Mouse (Mus musculus) T-helper 1 cell (primary cell): ENCODE measurements around the gene Sp2.

Source experiments
- in situ Hi-C: fragments of 300-600 bp; cut with MboI, MseI; formaldehyde crosslinking; loops from one replicate; pipeline ENCODE4 v1.15.1; 2025; ENCODE audit warnings: high pct_unique_total_duplicates

Sp2 gene

DNA sequence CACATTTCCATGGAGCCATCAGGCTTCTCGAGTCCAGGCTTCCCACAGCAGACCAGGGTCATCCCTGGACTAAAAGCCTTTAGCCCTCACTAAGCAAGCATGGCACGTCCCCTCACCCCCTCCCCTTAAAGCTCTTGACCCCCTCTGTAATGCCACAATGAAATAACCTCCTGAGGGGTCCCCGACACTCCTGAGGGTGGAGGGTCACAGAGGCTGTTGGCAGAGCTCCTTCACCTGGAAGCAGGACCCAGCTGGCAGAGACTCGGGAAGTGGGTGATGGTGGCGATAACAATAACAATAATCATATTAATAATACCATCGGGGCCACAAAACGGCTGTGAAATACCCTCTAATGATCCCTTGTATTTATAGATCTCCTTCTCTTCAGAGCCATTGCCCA lies at the start of gene Sp2:
Gene Sp2, minus strand, starts transcription at position 101 of the 400 bp plus-strand sequence.
- in situ Hi-C loops: no loop called here

GRCm38 (mm10) chr11:97032499-97032898 lies 49.7 kb upstream of the Sp2 start:
- in situ Hi-C loops: no loop called here

GRCm38 (mm10) chr11:97031977-97032376 lies 49.2 kb upstream of the Sp2 start:
- in situ Hi-C loops: no loop called here

DNA sequence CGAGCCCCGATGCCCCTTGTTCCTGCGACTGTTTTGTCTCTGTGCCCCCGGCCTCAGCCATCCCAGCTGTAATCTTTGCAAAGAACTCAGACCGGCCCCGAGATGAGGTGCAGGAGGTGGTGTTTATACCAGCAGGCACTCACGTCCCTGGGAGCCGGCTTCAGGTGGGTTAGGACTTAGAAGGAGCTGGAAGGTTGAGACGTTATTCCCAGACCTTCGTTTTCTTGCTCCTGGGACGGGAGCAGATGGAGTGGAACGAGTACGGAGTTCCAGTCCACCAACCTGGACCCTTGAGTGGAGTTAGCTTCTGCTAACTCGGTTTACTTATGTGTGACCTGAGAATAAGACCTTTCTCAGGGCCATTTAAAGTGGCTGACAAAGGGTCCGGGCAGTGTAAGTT lies 47.7 kb upstream of the Sp2 start:
- in situ Hi-C loops: no loop called here

DNA sequence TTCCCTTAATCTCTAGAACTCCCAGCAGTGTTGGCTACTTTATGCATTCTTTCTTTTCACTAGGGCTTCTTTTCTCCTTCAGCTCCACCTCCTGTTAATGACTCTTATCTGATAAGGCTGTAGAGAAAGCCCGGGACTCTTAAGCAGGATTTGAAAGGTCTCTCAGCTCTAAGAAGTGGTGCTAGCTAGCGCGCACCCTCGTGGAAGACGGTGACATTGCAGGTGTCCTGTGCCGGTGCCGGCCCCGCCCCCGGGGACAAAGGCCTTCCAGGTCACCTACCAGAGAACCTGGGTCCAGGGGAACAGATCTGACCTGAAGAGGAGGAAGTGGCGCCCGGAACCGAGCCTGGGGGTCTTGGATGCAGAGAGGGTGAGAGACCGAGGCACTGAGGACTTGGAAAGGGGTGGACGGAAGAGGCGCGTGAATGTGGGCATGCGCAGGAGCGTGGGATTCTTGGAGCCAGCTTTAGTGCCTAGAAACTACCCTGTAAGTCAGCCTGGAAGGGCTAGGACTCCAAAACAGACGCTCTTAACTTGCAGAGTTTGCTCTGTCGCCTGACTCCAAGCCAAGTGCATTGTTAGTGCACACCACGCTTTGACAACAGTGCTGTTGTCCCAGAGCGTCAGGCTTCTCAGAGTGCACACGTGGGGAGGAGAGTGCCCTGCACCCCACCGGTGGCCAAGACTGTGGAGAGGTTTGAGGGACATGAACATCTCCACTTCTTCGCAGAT lies 47.1 kb upstream of the Sp2 start, which contains the start of gene Scrn2:
Gene Scrn2, plus strand, starts transcription at position 253 of the 732 bp plus-strand sequence.
- in situ Hi-C loops: no loop called here

GRCm38 (mm10) chr11:97025721-97026344 lies 43.1 kb upstream of the Sp2 start:
- in situ Hi-C loops: no loop called here

DNA sequence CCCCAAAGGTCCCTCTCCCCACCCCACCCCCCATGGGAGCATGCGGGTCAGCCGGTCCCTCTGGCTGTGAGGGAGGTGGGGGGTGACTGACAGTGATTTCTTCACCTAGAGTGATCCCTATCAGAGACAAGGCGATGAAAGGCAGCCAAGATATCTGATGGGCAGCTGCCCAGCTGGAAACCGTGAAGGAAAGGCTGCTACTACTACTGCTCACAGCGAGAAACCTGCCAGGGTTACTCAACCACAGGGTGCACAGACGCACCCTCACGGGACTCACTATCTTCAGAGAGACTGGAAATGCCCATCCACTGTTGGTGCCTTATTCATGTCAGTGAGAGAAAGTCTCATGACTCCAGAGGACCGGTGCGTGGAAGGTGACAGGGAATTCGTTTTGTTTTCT lies 42.2 kb upstream of the Sp2 start:
- in situ Hi-C loops: loop anchor here (5.0 kb wide), 1 partner anchor 38 kb away; no protein-coding TSS in a partner anchor

DNA sequence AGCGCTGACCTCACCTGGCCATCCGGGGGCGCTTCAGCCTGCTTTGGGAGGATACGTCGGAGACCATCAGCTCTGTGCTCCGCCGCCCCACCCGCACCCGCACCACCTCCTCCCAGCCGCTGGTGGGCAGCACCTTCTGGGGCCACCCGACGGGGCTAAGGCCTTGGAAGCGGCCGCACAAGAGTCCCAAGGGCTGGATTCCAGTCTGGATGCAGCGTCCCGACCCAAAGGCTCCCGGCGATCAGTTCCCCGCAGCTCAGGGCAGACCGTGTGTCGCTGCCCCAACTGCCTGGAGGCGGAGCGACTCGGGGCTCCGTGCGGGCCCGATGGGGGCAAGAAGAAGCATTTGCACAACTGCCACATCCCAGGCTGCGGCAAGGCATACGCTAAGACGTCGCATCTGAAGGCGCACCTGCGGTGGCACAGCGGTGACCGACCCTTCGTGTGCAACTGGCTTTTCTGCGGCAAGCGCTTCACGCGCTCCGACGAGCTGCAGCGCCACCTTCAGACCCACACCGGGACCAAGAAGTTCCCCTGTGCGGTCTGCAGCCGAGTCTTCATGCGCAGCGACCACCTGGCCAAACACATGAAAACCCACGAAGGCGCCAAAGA lies 39.2 kb upstream of the Sp2 start:
- in situ Hi-C loops: loop anchor here (5.0 kb wide), 1 partner anchor 35 kb away; no protein-coding TSS in a partner anchor

DNA sequence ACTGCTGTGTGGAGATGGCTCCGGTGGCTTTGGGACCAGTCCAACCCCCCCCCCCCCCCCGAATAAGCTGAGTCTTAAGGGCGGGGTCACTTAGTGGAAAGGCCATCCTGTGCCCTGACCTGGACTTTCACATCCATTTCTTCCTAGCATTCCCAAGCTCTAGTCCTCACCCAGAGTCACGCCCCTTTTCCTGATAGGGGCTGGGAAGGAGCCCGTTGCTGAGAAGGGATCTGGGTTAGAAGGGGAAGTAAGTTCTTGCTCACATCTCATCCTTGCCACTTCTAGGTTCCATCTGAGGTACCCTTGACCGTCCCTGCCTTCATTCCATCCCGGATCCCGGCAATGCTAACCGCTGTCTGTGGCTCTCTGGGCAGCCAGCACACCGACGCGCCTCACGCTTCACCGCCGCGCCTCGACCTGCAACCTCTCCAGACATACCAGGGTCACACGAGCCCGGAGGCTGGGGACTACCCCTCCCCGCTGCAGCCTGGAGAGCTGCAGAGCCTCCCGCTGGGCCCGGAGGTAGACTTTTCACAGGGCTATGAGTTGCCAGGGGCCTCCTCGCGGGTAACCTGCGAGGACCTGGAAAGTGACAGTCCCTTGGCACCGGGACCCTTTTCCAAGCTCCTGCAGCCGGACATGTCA lies 38.5 kb upstream of the Sp2 start:
- in situ Hi-C loops: loop anchor here (5.0 kb wide), 1 partner anchor 34 kb away; no protein-coding TSS in a partner anchor

- in situ Hi-C loops: loop anchor here (5.0 to 10.0 kb wide), 2 partner anchors 107 to 1305 kb away; partner anchors contain the start of gene Zfp652
These were observed 36.6 kb upstream of the Sp2 start for GRCm38 (mm10) chr11:97019345-97019708.

- in situ Hi-C loops: loop anchor here (5.0 to 10.0 kb wide), 2 partner anchors 106 to 1304 kb away; partner anchors contain the start of gene Zfp652
These were observed 36.0 kb upstream of the Sp2 start for GRCm38 (mm10) chr11:97018583-97019344.

- in situ Hi-C loops: loop anchor here (5.0 to 10.0 kb wide), 2 partner anchors 106 to 1303 kb away; partner anchors contain the start of gene Zfp652
These were observed 35.2 kb upstream of the Sp2 start for GRCm38 (mm10) chr11:97017696-97018582.

DNA sequence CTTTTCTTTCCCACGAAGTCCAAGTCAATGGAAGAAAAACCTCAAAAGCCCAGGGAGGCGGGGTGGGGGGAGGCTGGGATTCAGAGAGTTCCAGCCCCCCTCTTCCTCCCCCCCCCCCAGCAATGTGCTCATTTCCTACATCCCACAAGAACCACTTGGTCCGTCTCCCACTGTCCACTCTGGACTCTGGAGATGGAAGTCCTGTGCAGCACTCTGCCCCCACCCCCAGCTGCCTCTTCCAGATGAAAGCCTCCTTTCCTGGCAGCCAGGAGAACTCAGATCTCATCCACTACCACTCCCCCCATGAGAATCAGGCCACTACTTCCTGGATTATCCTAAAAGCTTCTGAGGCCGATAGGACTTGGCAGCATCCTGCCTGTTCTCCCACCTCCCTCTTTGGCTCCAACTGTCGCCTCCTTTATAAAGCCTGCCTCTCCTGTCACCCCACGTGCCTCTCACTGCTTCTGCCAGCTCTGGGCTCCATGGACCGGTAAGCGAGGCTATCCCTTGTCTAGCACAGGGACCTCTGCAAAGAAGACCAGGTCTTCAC lies 30.4 kb upstream of the Sp2 start, which contains the start of gene Sp6:
Gene Sp6, plus strand, starts transcription at position 274 of the 550 bp plus-strand sequence.
- in situ Hi-C loops: loop anchor here (10.0 kb wide), 1 partner anchor 1298 kb away; the partner anchor contains the start of gene Zfp652

DNA sequence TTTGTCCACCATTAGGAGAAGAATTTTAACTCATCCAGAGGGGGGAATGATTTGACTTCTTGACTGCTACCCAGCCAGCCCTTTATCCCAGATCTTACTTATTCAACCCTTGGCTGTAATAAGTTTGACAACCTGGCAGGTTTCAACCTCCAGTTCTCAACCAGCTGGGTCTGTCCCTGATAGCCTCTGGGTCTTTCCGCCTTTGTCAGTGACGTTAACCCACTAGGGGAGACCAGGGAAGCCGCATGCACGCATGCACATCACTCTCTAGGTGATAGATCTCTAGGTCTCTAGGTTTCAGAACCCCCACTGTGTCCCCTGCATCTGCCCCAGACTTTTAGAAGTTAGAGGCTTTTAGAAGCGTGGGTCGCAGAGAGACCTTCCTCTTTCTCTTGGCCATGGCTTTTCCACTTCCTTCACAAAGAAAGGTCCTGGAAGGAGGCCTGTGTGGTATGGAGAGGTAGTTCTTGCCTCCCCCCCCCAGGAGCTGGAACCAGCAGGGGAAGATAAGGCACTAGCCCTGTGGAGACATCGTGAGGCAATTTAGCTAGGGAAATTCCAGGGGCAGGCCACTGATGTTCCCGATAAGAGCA lies 26.5 kb upstream of the Sp2 start:
- in situ Hi-C loops: no loop called here

DNA sequence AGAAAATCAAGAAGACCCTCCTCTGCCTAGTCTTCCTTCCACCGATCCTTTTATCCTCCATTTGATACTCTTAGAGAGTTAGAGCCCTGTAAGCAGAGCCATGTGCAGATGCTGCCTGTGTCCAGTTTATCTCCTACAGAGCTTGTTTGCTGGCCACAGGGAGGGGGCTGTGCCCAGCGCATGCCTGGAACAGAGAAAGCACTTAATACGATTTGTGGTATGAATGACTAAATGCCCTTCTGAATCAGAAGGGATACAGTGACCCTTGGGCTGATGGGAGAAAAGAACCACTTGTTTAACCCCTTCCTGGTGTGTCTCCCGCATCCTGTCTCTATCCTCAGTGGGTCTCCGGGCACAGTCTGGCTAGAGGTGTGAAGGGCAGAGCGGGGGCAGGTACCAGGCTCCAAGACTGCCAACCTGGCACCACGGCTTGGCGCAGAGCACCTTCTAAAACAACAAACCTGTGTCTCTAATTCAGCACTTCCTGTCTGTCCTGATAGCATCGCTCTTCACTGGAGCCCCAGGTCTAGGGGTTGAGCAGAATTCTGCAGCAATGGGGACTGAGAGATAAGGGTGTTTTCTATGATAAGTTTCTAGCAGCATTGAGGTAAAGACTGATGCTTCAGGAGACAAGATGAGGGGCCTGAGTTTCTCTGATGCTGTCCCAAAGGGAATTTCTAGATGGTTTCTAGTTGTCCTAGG lies 24.5 kb upstream of the Sp2 start:
- in situ Hi-C loops: no loop called here

GRCm38 (mm10) chr11:97003170-97003569 lies 20.4 kb upstream of the Sp2 start:
- in situ Hi-C loops: no loop called here

GRCm38 (mm10) chr11:96997380-96997956 lies 14.7 kb upstream of the Sp2 start:
- in situ Hi-C loops: no loop called here

- in situ Hi-C loops: no loop called here
These were observed 14.1 kb upstream of the Sp2 start for GRCm38 (mm10) chr11:96996773-96997379.
